Mouse (Mus musculus) embryo, embryonic 9.5 days (tissue): ENCODE data around the gene Pitpna.
"Not testable (repeated sequence)": the region's sequence is repeated elsewhere in the genome, so short reads cannot be mapped to it uniquely, and the experiment has no call there.

Experiments
- DNase-seq: peaks from one replicate; pipeline ENCODE4 v3.0.0-alpha.2; 2017; ENCODE audit errors: extremely low spot score

The Pitpna gene

DNA sequence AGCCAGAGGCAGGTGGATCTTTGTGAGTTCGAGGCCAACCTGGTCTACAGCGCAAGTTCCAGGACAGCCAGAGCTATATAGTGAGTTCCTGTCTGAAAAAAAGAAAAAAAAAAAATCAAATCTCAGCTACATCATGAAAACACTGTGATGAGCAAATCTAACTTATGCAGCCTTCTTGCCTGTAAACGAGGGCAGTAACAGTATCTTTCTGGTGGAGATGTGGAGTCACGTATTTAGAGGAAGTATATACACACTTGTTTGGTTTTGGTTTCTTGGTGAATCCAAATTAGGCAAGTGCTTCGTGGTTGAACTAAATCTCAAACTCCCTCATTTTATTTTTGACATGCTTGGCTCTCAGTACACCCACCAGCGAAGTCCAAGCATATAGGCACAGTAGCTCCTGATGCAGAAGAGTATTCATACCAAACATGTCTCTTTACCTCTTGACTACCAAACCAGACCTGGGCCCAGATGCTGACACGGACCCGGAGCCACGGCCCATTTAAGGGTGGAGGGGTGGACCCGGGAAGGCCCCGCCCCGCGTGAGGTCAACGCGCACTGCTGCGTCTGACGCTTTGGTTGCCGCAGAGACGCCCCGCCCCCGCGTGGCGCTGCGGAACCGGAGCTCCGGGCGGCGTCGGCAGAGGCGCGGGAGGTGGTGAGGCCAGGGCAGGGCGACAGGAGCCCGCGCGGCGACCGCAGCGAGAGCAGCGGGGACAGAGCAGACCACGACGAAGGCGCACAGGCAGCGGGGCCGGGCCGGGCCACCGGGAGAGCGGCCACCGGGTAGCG, at the start of gene Pitpna:
Pitpna (plus strand) TSS at position 605 of the 792 bp plus-strand sequence.
- peak; percentile 90 for DNase-seq

DNA sequence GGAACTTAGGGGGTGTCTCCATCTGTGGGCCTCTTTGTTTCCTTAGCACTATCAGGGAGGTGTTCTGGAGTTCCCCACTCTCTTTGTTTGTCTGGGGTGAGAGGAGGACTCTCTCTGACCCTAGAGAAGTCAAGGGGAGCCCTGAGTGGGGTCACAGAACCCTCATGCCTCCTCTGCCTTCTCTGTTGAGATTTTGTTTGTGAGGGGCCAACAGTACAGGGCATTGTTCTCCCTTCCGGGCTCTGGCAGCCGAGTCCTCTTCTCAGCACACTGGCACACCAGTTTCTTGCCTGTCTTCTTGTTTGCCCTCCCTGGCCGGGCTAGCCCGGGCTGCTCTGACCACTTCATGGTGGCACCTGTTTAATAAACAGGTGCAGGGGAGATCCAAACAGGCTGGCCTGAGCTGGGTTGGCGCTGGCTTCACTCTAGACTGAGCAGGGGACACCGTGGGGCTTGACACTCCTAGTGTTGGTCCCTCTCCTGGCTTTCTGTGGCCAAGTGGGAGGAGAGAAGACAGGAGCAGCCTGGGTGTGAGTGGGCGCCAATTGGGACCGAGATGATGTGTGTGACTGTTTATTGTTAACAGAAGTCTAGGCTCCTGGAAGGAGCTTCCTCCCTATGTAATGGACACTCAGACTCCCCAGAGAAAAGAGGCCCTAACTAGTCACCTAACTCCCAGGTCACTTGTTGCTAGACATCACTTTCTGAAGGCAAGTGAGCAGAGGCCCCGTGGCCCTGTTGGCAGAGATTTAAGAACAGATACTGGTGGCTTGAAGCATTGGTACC, 49.5 kb upstream of the Pitpna start:
- no peak for DNase-seq

DNA sequence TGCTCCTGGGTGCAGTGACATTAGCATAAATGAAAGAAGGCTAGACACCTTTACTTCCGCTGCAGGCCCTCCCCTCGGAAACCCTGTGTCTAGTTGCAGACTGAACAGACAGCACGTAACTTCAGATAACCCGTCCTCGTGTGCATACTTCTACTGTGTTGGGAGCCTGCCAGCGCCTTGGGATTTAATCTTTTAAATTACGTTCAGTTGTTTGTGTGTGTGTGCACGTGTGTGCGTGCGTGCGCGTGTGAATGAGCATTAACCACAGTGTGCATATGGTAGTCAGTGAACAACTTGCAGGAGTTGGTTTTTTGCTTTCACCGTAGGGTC, 49.0 kb upstream of the Pitpna start:
- DNase-seq: no peak

DNA sequence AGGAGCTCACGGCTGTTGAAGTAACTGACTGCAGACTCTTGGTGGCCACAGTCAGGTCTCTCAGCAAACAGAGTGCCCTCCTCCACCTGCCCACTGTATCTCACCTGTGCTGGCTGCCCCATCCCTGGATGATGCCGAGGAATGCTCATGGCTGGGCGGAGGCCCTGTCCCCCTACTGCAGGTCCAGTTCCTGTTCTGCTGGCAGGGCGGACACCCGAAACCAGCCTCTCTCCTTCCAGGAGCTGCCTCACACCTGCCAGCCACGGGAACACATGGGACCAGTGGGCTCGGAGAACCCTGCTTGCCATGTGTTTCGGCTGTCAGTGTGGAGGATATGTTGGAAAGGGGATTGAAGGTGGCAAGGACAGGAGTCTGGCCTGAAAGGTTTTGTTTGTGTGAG, 47.7 kb upstream of the Pitpna start:
- DNase-seq: no peak

DNA sequence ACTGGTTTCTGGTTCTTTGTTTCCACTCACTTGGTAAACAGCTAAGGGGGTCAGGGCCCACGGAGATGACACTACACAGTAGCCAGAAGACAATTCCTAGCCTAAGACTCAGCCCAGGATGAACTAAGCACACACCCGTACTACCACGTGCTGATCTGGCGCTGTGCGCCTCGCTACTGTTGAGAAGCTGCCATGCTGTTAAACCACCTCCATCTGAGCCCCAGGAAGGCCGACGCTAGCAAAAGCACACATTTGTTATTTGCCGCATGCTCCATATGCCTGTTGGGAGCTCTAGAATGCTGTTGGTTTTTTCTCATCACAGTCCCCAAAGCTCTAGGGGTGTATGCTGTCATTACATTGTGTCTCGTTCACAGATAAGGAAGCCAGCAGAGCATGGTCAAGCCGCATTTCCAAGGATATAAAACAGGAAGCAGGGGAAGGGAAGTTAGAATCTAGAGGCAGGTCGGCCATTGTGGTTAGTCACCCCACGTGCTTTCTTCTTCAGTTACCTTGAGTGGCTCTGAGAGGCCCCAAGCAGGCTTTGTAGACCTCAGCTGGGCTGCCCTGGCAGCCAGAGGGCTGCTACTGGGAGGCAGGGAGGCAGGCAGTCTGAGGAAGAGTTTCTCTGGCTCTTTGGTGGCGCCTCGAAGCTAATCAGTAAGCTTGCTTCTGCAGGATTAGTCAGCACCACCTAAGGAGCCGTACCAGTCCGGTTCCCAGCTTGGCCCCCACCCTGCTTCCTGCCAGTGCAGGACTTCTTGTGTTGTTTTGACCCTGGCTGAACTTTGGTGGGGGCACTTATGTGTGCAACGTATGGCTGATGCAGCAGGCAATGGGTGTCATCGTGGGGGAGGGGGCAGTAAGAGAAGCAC, 47.0 kb upstream of the Pitpna start:
- DNase-seq: no peak

DNA sequence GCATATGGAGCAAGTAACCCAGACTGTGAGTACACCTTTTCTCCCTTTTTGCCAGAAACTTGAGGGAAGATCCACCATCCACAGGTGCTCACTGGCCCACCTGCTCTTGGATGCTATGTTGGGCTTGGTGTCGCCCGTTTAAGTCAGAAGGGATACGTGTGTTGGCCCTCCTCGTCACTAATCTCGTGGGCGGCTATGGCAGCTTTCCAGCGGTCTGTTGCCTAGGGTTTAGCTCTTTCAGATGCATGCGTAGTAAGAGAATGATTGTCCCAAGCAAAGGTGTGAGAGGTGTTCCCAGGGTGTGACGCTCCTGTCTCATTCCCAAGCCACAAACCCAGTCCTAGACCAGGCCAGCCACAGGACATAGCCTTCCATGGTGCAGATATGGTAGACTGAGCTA, 43.2 kb upstream of the Pitpna start:
- no peak for DNase-seq

DNA sequence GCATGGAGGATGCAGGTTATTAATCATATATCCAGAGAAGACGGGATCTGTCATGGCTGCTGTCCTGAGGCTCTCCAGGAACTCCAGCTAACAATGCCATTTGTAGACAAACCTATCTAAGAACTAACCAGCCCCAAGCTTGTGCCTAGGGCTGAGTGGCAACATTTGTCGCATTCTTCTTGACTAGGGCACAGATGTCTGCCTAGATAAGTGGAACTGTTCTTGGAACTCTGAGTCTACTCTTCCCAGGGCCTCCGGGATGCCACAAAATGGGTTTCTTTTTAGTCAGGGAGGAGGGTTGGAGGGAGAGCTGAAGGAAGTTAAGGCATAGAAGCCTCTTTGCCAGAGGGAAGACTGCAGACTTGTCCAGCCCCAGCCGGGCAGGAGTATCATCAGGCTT, 41.8 kb upstream of the Pitpna start:
- no peak for DNase-seq

DNA sequence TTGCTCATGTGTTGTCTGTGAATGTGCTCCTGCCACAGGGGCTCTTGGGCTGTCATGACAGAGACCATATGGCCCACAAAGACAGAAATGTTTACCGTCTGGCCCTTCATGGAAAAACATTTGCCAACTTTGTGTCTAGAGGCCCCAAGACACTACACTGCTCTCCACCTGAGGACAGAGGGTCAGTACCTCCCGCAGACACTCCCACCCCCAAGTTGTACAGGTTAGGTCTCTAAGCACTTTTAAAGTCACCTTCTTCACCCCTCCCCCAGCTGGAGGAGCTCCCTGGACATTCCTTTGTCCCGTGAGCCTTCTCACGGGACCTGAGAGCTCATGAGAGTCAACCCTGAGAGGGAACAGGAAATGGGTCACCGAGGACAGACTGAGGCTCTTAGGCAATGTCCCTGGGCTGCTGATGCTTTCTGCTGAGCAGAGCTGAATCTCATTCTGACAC, 38.2 kb upstream of the Pitpna start:
- DNase-seq: no peak

DNA sequence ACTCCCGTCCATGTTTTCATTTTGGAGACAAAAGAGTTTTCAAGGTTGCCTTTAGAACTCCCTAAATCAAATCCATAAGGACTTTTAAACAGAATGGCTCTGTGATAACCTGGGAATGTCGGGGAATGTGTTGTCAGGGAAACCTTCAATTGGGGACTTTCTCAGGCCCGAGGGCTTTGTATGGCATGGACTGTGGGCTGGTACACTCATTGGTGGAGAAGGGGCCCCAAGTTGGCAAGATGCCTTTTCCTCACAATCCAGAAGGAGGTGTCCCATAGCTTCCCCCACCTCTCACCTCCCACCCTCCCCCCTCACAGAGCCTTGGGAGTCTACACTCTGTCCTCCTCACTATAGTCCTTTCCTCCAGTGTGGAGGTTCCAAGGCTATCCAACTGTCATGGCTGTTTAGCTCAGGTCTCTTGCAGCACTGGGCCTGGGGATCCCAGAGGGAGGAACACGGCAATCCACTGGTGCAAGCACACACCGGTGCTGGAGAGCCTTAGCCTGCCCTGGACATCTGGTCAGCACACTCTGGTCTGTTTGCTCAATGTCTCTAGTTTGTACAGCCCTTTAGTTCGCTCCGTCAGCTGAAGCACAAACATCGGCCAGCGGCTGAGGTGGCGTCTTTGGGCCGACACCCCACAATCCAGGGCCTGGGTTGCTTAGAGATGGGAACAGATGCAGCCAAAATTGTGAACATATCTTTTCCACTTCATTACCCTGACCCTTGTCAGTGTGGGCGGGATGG, 37.5 kb upstream of the Pitpna start:
- DNase-seq: no peak

DNA sequence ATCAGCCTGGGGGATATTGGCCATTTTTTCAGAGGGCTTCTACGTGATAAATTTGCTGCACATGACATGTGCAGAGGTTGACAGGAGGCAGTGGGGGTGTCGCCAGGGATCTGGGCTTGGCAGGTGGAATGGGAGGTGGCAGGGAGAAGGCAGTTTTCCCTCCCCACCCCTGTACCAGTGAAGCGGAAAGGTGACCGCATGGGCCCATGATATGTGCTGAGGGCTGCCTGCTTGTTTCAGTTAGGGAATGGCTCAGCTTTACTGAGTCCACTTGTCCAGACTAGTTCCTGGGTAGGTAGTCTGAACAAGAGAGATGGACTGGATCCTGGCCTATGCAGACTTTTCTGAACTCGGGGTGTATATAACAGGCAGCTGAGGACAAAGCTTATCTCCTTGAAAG, 36.6 kb upstream of the Pitpna start:
- DNase-seq: no peak

DNA sequence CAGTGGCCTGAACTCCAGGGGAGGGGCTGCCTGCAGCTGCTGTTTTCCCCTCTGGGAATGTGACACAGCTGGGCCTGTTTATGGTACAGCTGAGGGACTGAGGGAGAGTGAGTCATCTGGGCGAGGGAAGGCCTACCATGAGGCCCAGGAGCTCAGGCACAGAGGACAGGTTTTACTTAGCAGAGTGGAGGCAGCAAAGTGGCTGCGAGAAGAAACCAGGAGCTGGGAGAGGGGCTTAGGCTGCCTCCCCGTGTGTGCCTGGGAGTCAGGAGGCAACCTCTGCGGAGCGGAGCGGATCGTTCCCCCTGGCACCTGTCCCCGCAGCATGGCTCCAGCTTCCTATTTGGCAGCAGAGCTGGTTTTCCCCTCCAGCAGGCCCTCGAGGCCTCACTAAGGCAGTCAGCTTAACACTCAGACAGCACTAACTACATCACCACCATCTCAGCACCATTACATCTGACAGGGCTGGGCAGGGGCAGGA, 35.9 kb upstream of the Pitpna start:
- DNase-seq: no peak

DNA sequence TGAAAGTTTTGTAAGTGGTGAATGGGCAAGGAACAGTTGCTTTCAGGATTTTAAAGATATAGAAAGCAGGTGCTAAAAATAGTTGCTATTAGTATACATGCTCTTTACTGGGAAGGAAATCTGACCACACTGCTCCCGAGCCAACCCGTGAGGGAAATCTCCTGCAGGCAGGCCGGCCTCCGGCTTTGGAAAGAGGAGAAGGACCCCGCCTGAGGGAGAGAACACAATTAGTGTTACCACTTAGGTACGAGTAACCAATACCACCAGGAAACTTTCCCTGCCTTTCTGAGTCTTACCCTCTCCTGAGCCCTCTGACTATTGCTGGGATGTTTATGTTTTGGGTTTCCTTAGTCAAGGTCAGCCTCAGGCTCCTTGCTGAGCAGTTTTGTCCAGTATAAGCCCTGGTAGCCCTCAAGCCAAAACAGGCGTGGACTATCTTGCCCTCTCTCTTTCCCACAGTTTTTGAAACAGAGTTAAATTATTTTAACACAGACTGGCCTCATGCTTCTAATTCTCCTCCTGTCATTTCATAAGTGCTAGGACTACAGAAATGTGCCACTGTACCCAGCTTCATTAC, 34.9 kb upstream of the Pitpna start:
- DNase-seq: no peak

DNA sequence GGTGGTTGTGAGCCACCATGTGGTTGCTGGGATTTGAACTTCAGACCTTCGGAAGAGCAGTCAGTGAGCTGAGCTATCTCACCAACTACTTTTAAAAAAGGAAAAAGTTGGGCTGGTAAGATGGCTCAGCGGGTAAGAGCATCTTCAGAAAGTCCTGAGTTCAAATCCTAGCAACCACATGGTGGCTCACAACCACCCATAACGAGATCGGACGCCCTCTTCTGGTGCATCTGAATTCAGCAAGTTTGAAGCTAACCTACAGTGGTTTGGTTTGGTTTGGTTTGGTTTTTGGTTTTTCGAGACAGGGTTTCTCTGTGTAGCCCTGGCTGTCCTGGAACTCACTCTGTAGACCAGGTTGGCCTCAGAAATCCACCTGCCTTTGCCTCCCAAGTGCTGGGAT, 31.9 kb upstream of the Pitpna start:
- not testable (repeated sequence) for DNase-seq

DNA sequence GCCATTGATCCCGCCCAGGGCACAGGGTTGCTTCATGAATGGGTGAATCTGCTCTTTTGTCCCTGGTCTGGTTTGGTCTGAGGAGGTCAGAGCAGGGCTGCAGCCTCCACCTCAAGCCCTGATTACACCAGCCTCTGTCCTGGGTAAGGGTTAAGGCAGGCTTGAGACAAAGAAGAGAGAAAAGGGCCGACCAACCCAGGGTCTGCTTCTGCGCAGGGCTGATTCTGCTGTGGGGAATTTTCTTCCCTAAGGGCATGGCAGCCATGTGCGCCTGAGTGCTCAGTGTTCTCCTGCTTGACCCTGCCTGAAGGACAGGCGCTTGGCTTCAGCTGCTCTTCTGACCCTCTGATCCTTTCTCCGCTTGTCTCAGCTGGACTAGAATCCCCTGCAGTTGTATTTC, 30.8 kb upstream of the Pitpna start:
- DNase-seq: no peak

DNA sequence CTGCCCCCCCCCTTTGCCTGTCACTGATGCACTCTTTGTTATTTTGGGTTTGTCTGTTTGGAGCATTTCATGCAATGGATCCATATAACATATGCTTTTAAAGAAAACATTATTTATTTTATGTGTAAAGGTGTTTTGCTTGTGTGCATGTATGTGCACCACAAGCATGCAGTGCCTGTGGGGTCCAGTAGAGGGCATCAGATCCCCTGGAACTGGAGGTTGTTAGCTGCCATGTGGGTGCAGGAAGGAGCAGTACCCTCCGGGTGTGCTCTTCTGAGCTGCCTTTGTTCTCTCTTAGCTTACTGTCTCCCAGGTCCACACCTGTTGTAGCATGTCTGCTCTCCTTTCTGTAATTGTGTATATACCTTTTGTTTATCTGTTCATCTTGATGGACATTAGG, 29.8 kb upstream of the Pitpna start:
- DNase-seq: no peak

DNA sequence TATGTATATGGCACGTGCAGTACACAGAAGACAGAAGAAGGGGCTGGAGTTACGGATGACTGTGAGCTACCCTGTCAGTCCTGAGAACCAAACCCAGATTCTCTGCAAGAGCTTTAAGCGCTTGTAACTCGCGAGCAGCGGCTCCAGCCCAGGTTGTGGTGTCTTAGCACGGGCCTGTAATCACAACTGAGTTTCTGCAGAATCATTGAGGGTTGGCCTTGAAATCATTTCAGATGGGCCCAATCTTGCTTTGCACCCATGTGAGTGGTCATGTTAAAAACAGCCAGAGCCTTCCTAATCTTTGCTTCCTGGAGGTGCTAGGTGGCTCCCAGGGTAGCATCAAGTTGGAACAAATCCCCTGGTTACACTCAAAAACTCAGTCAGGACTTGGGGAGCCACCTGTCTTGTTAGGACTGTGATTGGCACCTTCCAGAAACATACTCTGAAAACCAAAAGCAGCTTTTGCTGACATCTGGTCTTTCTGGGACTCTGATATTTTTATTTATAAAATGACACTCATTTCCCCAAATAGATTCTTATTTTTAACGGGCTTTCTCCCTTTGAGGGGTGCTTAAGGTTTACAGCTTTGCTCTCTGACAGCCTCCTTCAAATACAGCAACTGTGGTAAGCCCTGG, 27.9 kb upstream of the Pitpna start:
- DNase-seq: no peak

DNA sequence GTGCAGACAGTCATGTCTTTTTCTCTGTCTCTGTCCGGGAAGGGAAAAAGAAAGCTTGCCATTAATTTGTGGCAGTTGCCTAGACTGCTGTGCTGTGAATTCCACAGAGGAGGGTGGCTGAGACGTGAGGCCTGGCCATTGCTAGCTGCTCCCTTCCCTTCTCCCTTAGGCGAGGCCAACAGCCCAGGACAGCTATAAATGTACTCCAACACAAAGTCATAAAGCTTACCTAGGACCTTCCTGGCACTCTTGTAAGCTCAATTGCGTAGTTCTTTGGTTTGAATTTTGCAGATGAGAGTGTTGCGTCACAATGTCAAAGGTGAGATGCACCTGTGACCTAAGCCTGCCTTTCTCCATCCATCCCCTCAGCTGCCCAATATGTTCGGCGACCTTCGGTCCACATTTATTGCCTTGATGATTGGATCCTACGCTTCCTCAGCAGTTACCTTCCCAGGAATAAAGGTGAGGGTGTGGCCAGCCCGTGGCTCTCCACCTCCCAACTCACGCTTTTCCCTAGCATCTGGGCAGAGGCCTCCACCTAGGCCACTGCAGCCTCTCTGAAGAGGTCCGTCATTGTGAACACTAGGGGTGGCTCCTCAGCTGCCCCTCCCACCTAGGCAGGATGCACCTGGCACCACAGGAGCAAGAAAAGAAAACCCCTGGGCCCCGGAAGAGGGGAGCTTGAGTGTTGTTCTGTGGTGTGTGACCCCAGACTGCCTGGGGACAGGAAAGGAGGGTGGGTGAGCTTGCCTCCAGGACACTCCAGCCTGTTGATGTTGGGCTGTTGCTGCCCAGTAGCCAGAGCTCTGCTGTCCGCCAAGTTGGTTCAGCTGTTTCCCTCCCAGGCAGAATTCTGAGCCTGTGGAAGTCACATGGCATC, 27.1 kb upstream of the Pitpna start:
- no peak for DNase-seq

DNA sequence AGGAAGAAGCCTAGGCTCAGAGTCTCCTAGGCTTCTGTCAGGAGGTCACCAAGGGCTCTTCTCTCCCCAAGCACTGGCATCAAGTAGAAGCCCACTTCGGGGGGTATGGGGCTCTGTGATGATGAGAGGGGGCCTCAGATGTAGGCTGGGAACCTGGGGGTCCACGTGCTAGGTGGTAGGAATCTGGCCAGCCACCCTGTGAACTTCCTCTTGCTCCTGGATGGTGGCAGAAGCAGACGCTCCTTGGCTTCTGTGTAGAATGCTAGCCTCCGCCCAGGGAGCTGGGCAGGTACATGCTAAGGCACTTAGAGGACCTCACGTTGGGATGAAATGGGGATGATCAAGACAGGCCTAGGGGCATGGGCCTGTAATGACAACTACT, 26.5 kb upstream of the Pitpna start:
- DNase-seq: no peak

DNA sequence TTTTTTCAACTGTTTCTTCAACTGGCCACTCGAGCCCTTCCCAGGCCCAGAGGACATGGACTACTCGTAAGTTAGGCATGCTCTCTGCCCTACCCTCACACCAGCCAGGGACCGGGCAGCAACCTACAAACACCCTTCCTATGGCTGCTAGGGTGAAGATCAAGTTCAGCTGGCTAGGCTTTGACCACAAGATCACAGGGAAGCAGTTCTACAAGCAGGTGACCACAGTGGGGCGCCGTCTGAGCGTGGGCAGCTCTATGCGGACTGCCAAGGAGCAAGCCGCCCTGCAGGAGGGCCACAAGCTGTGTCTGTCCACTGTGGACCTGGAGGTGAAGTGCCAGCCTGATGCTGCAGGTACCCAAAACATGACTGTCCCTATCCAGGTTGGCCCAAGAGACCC, 25.1 kb upstream of the Pitpna start:
- no peak for DNase-seq
